Mouse (Mus musculus) midbrain, embryonic 16.5 days (tissue): ENCODE measurements around the gene Ctrc. TPM values are rescaled to one million over a fixed set of nuclear protein-coding genes. Genes with fewer than 3 reads are reported as not detected.

Experiments used
- ATAC-seq: fragments of 200-750 bp; cut with Nextera tagmentation; 2 replicates; pipeline ENCODE4 v1.8.0; 2017; ENCODE audit warnings: moderate TSS enrichment
- H3K27ac ChIP-seq: fragments of 300-500 bp; sonication (generic); 2 replicates; pipeline ENCODE4 v1.5.1; 2014; ENCODE audit warnings: mild to moderate bottlenecking, low read length, mixed read lengths
- H3K27me3 ChIP-seq: fragments of 300-500 bp; sonication (generic); 2 replicates; pipeline ENCODE4 v1.6.1; 2014; ENCODE audit warnings: low read depth, low read length, mixed read lengths; ENCODE audit not compliant: control insufficient read depth, insufficient read depth
- H3K36me3 ChIP-seq: fragments of 300-500 bp; sonication (generic); 2 replicates; pipeline ENCODE4 v1.6.1; 2014; ENCODE audit warnings: mild to moderate bottlenecking, low read length, moderate library complexity, mixed read lengths; ENCODE audit not compliant: control insufficient read depth, insufficient read depth
- H3K4me1 ChIP-seq: fragments of 300-500 bp; sonication (generic); 2 replicates; pipeline ENCODE4 v1.6.1; 2014; ENCODE audit warnings: mild to moderate bottlenecking, low read length, mixed read lengths; ENCODE audit not compliant: control insufficient read depth, insufficient read depth
- H3K4me2 ChIP-seq: fragments of 300-500 bp; sonication (generic); 2 replicates; pipeline ENCODE4 v1.6.1; 2014; ENCODE audit warnings: mild to moderate bottlenecking, low read length, mixed read lengths
- H3K4me3 ChIP-seq: fragments of 300-500 bp; sonication (generic); 2 replicates; pipeline ENCODE4 v1.5.1; 2014; ENCODE audit warnings: low read depth, mild to moderate bottlenecking, low read length, moderate library complexity, mixed read lengths
- H3K9ac ChIP-seq: fragments of 300-500 bp; sonication (generic); 2 replicates; pipeline ENCODE4 v1.6.1; 2014; ENCODE audit warnings: low read depth, low read length, mixed read lengths
- H3K9me3 ChIP-seq: fragments of 300-500 bp; sonication (generic); replicated peaks from 2 replicates; pipeline ENCODE4 v1.6.1; 2014; ENCODE audit warnings: mild to moderate bottlenecking, low read length, mixed read lengths; ENCODE audit not compliant: control insufficient read depth, poor library complexity, severe bottlenecking
- WGBS: fragments of 180-500 bp; shearing (Covaris S2); extraction: QIAGEN DNeasy Blood & Tissue Kit; methylation state at CpG from one replicate; pipeline ENCODE4 v1.1.7; 2014; 5-methylcytosine and 5-hydroxymethylcytosine counted together
- polyA plus RNA-seq: library from polyadenylated mRNA; unstranded; fragments of >200 nt; fragmentation: Nextera tagmentation; extraction: Ambion mirVana; gene quantifications from 2 replicates; pipeline ENCODE4 v1.2.1, GENCODE M21; 2015

The Ctrc gene
- polyA plus RNA-seq, 1 experiment from 2014 or later, result not detected

DNA sequence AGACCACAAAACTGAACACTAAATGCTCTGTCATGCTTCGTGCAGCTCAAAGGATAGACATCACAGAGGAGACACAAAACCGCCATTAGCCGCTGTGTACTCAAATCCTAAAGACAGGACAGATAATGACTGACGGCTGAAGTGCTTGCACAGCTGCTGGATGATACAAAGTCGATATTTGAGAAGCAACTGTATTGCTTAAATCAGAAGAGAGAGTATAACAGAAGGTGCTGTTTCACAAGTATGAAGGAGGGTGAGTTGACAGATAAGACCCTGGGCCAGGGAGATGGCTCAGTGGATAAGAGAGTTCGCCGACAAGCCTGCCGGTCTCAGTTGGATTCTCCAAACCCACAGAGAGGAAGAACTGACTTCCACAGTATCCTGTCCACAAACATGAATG lies 74.3 kb downstream of the Ctrc start:
- ATAC-seq, result no peak

GRCm38 (mm10) chr4:141769501-141770160 lies 76.5 kb downstream of the Ctrc start:
- no peak overlapping the region for H3K27ac ChIP-seq
- no peaks in the 10 kb centered on the region; the same call in 1 of the 2 replicates for H3K4me1 ChIP-seq
- peaks cover 47% of the 10 kb centered on the region for H3K36me3 ChIP-seq

More for the DNA sequence above, 74.3 kb downstream of the Ctrc start:
- Histone ChIP-seq H3K4me1 (no peaks in the 10 kb centered on the region; the same call in 1 of the 2 replicates), H3K36me3 (peaks cover 54% of the 10 kb centered on the region), H3K27ac (no peak overlapping the region), H3K9me3 (no peaks in the 10 kb centered on the region), H3K9ac (no peak overlapping the region), H3K4me3 (no peak overlapping the region), H3K4me2 (no peak overlapping the region), H3K27me3 (no peaks in the 10 kb centered on the region)
- WGBS, result 93% methylated on average over 8 of the region's 8 CpGs

DNA sequence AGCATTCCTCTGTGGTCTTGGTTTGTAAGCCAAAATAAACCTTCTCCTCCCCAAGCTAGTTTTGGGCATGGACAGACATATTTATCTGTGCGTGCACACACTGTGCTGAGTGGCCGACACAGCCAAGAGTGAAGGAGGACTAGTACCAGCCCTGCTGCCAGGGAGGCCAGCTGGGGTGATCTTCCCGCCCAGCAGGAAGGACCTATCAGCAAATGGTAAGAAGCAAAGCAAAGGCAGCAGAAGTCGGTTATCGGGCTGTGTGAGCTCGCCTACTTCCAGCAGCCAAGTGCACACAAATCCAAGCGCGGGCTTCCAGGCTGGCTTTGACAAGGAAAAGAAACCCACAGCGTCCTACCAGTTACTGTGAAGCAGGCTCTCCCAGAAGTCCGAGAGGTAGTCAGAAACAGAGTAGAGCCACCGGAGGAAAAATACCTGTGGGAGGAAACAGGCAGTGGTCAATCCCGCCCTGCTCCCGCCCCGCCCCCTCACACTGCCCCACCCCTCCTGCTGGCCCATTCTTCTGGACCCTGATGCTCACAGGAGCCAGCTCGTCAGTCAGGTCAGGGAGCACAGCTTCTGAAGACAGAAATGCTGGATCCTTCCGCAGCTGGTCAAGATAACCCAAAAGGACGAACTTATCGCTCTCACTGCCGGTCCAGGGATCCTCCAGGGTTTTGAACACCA lies 78.7 kb downstream of the Ctrc start:
- H3K4me2 ChIP-seq, result no peak overlapping the region
- H3K9ac ChIP-seq, result no peak overlapping the region
- peak overlapping the region; percentile 33 for H3K27ac ChIP-seq
- H3K36me3 ChIP-seq, result peaks cover 58% of the 10 kb centered on the region
- no peaks in the 10 kb centered on the region for H3K27me3 ChIP-seq
- H3K9me3 ChIP-seq, result no peaks in the 10 kb centered on the region
- H3K4me1 ChIP-seq, result no peaks in the 10 kb centered on the region; the same call in 1 of the 2 replicates
- ATAC-seq, result no peak
- no peak overlapping the region for H3K4me3 ChIP-seq
- WGBS, result 84% methylated on average over 19 of the region's 19 CpGs

More at GRCm38 (mm10) chr4:141769501-141770160, 76.5 kb downstream of the Ctrc start:
- Histone ChIP-seq H3K9ac (no peak overlapping the region), H3K27me3 (no peaks in the 10 kb centered on the region), H3K4me3 (no peak overlapping the region), H3K9me3 (no peaks in the 10 kb centered on the region), H3K4me2 (no peak overlapping the region)
- ATAC-seq, result no peak
- WGBS, result 92% methylated on average over 8 of the region's 8 CpGs

GRCm38 (mm10) chr4:141766668-141767352 lies 79.3 kb downstream of the Ctrc start:
- Histone ChIP-seq H3K9ac (0 out of 2 replicates have a peak overlapping the region, but pooled peaks have one; percentile 12), H3K27me3 (no peaks in the 10 kb centered on the region), H3K27ac (peak overlapping the region; percentile 33), H3K9me3 (no peaks in the 10 kb centered on the region), H3K36me3 (peaks cover 63% of the 10 kb centered on the region), H3K4me3 (no peak overlapping the region), H3K4me1 (no peaks in the 10 kb centered on the region; the same call in 1 of the 2 replicates), H3K4me2 (no peak overlapping the region; the same call in 1 of the 2 replicates)
- ATAC-seq, result peak; percentile 51; the same call in 1 of the 2 replicates
- 57% methylated on average over 19 of the region's 19 CpGs for WGBS

- H3K9me3 ChIP-seq, result no peaks in the 10 kb centered on the region
- 0 out of 2 replicates have a peak, but pooled peaks have one; percentile 42 for ATAC-seq
- no peaks in the 10 kb centered on the region for H3K27me3 ChIP-seq
- 76% methylated on average over 8 of the region's 8 CpGs for WGBS
- H3K36me3 ChIP-seq, result peaks cover 58% of the 10 kb centered on the region
- H3K4me3 ChIP-seq, result no peak overlapping the region
- no peak overlapping the region; the same call in 1 of the 2 replicates for H3K4me2 ChIP-seq
- H3K9ac ChIP-seq, result 0 out of 2 replicates have a peak overlapping the region, but pooled peaks have one; percentile 12
- H3K27ac ChIP-seq, result peak overlapping the region; percentile 33
- no peaks in the 10 kb centered on the region; the same call in 1 of the 2 replicates for H3K4me1 ChIP-seq
Measured at GRCm38 (mm10) chr4:141766316-141766667, 79.9 kb downstream of the Ctrc start.

- ATAC-seq, result no peak
- Histone ChIP-seq H3K27me3 (no peaks in the 10 kb centered on the region), H3K9ac (no peak overlapping the region), H3K4me3 (no peak overlapping the region), H3K9me3 (no peaks in the 10 kb centered on the region), H3K27ac (no peak overlapping the region), H3K4me2 (no peak overlapping the region), H3K36me3 (peaks cover 47% of the 10 kb centered on the region), H3K4me1 (no peaks in the 10 kb centered on the region; the same call in 1 of the 2 replicates)
- WGBS, result 99% methylated on average over 3 of the region's 3 CpGs
Measured at GRCm38 (mm10) chr4:141765008-141765407, 81.2 kb downstream of the Ctrc start.

Other genes starting within 250 kb of the Ctrc start
- 35.6 and 37.8 TPM in 2 replicates for gene Fblim1, start 240.3 kb downstream of the Ctrc start, polyA plus RNA-seq
- 0.14 and 0.43 TPM in 2 replicates for gene Tmem82, start 227.7 kb downstream of the Ctrc start, polyA plus RNA-seq
- 0.27 and 0.45 TPM in 2 replicates for gene Slc25a34, start 222.5 kb downstream of the Ctrc start, polyA plus RNA-seq
- gene Plekhm2, start 181.5 kb downstream of the Ctrc start, polyA plus RNA-seq, result 7.9 and 8.4 TPM in 2 replicates
- gene Rsc1a1, start 160.8 kb downstream of the Ctrc start, polyA plus RNA-seq, result 1.7 TPM in 1 of 2 replicates, not detected in the other
- 10.0 and 12.6 TPM in 2 replicates for gene Ddi2, start 122.9 kb downstream of the Ctrc start, polyA plus RNA-seq
- gene Agmat, start 99.7 kb downstream of the Ctrc start, polyA plus RNA-seq, result not detected in 2 replicates
- gene Dnajc16, start 55.4 kb downstream of the Ctrc start, polyA plus RNA-seq, result 6.6 and 7.3 TPM in 2 replicates
- 20.7 and 21.7 TPM in 2 replicates for gene Casp9, start 52.7 kb downstream of the Ctrc start, polyA plus RNA-seq
- gene Cela2a, start 20.2 kb downstream of the Ctrc start, polyA plus RNA-seq, result 0.40 TPM in 1 of 2 replicates, not detected in the other
- 56.6 and 67.4 TPM in 2 replicates for gene Efhd2, start 28.6 kb upstream of the Ctrc start, polyA plus RNA-seq
- gene Fhad1, start 168.7 kb upstream of the Ctrc start, polyA plus RNA-seq, result 4.6 and 5.3 TPM in 2 replicates
- 6.9 and 7.1 TPM in 2 replicates for gene Tmem51, start 237.9 kb upstream of the Ctrc start, polyA plus RNA-seq